Mouse (Mus musculus) heart, postnatal 14 days (tissue): Measurements from ENCODE around the gene Ppm1a. TPM values are rescaled to one million over a fixed set of nuclear protein-coding genes. Genes with fewer than 3 reads are reported as not detected.

Experiments used
- DNase-seq, 2 experiments: peaks; one replicate each; pipeline ENCODE4 v3.0.0; 2021 to 2022
- intact Hi-C: fragments of 180-260 bp; cut with DNase I; formaldehyde crosslinking; loops from one replicate; pipeline ENCODE4 v1.15.1; 2025
- long read RNA-seq, 2 experiments: library from polyadenylated mRNA; stranded (forward); transcript quantifications; one replicate each; pipeline ENCODE4 v2.0.0; 2021
- total RNA-seq, 2 experiments: library from RNA; stranded (reverse); gene quantifications; 2 replicates each; pipeline ENCODE4 v1.2.3; 2021

Ppm1a gene
- 100 to 1,000 TPM; 203 to 208 TPM for total RNA-seq
- long read RNA-seq, experiment 1, full-length matches to known transcripts: 149 of 174 reads
- long read RNA-seq, experiment 1, partial matches to known transcripts: 17 of 174 reads
- long read RNA-seq, experiment 1, other reads (novel, unspliced or antisense): 8 of 174 reads
- long read RNA-seq, experiment 2, full-length matches to known transcripts: 151 of 169 reads
- long read RNA-seq, experiment 2, partial matches to known transcripts: 15 of 169 reads
- long read RNA-seq, experiment 2, other reads (novel, unspliced or antisense): 3 of 169 reads

- no peak for DNase-seq
- intact Hi-C loops: loop anchor here (5.0 kb wide), 1 partner anchor 90 kb away; no protein-coding TSS in a partner anchor
Measured at GRCm38 (mm10) chr12:72757086-72757485, at the start of gene Ppm1a. Gene Ppm1a (plus strand): TSS chr12:72757455.

DNA sequence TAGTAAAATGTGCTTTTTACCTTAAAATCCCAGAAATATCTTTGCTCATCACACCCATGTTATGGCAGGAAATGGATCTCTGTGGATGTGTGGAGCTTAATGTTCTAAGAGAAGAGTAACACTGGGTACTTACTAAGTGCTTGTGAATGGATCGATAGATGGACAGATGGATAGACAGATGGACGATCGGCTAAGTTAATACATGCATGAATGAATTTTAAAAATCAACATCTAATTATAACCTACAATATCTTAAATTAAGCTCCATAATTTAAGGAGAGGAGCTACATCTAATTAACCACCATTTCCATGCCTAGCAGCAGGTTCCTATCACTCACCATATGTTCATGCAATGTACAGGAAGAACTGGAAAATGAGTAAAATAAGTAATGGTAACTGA, 47.3 kb upstream of the Ppm1a start:
- intact Hi-C loops: no loop called here
- no peak for DNase-seq

DNA sequence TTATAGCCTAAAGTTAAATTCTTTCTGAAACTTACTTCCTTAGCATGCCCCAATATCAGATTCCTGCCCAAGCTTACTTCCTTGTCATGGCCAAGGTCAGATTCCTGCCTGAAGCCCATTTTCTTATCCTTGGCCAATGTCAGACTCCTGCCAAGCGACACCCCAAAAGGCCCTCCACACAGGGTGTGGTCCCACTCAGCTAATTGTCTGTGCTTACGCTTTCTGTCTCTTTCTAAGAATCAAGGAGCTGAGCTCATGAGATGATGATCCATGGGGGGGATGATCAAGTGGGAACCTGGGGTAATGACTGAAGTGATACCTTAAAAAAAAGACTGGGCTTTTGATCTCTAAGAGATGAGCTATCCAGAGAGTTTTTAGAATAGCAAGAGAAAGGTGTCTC, 42.4 kb upstream of the Ppm1a start:
- DNase-seq: no peak
- intact Hi-C loops: no loop called here

- intact Hi-C loops: no loop called here
- no peak for DNase-seq
Measured at GRCm38 (mm10) chr12:72715846-72716245, 41.4 kb upstream of the Ppm1a start.

DNA sequence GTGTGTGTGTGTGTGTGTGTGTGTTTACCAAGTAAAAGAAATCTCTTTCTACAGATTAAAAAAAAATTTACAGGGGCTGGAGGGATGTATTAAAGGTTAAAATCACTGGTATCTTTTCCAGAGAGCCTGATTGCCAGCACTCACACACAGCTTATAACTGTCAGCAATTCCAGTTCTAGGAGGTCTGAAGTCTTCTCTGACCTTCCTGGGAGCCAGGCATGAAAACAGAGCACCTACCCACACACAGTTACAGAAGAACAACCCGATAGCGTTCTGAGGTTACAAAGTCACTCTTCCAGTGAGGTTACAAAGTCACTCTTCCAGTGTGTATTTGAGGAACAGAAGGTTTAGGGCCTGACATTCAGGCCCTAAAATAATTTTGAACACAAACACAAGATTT, 38.2 kb upstream of the Ppm1a start:
- intact Hi-C loops: no loop called here
- DNase-seq: peak in 1 of 2 experiments; percentile 3

DNA sequence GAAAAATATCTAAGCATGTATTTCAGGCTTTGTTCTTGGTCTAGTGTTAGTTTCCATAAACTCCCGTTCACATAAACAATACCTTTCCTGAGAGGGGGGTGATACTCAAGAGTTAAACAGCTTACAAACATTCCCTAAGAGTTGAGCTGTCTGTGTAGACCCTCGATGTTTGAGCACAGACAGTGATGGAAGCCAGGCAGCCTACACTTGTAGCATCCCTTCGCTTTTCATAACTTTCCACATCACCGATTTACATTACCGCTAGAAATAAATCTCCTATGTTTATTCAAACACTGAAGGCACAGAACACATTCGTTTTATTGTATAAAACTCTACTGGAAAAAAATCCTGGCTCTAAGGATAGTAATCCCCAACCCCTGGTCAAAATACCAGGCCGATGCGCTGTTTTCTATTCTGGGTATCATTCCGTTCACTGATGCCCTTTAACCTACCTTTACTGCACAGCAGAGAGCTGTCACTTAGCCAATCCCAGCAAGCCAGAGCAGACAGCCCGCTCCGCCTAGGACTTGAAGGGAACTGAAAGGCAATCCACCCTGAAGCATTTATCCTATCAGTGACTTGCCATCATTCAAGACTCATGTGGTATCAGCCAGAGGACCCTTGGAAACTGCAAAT, 37.7 kb upstream of the Ppm1a start:
- intact Hi-C loops: no loop called here
- peak; percentile 14 to 53 for DNase-seq

DNA sequence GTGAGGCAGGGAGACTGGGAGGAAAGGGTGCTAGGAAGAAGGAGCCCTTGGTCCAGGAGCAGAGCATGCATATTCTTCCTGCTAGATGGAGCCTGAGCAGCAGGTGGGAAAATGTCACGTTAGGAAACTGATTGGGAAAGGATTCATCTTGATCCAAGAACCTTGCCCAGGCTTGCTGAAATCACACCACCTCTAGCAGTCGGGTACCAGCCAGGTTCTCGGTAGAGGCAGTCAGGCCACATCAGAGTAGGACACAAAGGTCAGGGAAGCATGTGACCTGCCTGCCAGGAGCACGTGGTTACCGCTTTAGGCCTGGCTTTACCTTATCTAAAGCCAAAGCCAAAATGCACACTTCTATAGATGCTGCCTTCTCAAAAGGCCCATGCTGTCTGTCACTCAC, 35.5 kb upstream of the Ppm1a start:
- no peak for DNase-seq
- intact Hi-C loops: no loop called here

DNA sequence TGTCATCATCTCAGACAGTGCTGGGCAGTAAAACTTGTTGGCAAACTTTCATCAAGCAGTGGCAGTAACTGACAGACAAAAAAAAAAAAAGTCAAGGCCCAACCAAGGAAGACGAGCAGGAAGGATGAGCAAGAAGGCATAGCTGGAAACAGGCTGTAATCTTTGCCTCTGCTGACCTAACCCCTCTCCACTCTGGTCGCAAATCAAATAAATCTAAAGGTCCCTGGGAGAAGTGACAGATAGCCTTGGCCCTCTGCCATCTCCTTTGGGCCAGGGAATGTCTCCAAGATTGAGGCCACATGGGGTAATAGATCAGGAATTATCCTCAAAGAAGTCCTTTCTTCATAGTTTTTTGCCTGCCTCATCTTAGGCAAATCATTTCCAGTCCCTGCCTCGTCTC, 33.3 kb upstream of the Ppm1a start:
- intact Hi-C loops: no loop called here
- DNase-seq: peak in 1 of 2 experiments; percentile 11

GRCm38 (mm10) chr12:72727021-72727420, 30.2 kb upstream of the Ppm1a start:
- intact Hi-C loops: no loop called here
- DNase-seq: no peak

- intact Hi-C loops: no loop called here
- DNase-seq: no peak
Measured at GRCm38 (mm10) chr12:72727611-72728010, 29.6 kb upstream of the Ppm1a start.

- intact Hi-C loops: no loop called here
- no peak for DNase-seq
Measured at GRCm38 (mm10) chr12:72734112-72734511, 23.1 kb upstream of the Ppm1a start.

DNA sequence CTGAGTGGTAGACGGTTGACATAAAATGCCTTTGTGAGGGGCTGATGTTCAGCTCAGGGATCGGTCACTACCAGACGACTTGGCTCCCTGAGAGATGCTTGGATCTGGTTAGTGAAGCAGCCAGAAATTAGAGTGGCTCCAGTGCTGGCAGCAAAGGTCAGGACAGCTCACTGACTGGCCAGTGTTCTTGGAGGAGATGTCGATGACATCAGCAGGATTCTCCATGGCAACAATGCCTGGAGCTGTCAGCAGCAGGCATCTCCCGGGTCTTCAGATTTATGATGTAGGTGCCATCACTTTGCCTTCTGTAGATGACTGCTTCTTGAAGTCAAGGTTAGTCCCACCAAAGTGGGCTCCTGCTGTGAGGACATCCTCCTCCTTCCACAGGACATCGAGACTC, 16.1 kb upstream of the Ppm1a start:
- intact Hi-C loops: no loop called here
- no peak for DNase-seq

- intact Hi-C loops: no loop called here
Measured at GRCm38 (mm10) chr12:72744803-72745360, 12.4 kb upstream of the Ppm1a start.

GRCm38 (mm10) chr12:72745486-72745885, 11.8 kb upstream of the Ppm1a start:
- no peak for DNase-seq
- intact Hi-C loops: no loop called here

More at GRCm38 (mm10) chr12:72744803-72745360, 12.4 kb upstream of the Ppm1a start:
- DNase-seq: no peak

GRCm38 (mm10) chr12:72748341-72748740, 8.9 kb upstream of the Ppm1a start:
- DNase-seq: no peak
- intact Hi-C loops: no loop called here

DNA sequence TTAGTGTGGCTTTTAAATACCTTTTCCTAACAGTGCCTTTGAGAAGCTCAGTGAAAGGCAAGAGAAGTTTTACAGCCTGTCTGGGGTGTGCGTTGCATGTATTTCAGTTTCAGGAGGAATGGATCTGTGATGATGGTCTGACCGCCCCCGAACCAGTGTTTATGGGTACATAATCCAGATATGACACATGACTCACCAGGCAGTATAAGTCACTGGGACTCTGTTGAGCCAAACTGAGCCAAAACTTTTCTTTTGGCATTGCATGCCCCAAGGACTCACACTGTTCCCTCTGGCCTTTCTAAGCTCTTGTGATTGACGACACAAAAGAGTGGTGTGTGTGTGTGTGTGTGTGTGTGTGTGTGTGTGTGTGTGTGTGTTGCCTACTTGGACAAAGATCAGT, 8.4 kb upstream of the Ppm1a start:
- intact Hi-C loops: no loop called here
- no peak for DNase-seq

DNA sequence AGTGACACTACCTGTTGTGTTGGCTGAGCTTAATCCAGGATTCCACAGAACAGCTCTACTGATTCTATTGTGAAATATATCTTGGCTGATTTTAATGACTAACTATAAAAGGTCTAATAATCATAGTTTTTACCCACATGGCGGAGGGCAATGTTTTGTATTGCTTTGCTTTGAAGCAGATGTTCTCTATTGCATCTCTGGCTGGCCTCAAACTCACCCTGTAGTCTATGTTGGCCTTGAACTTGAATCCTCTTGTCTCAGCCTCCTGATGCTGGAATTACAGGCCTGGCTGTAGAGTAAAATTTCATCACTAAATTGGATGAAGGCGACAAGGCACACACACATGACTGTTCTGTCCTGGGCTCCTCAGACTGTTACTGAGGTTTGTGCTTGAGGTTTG, 7.8 kb upstream of the Ppm1a start:
- no peak for DNase-seq
- intact Hi-C loops: no loop called here

GRCm38 (mm10) chr12:72750016-72750415, 7.2 kb upstream of the Ppm1a start:
- intact Hi-C loops: no loop called here
- DNase-seq: no peak

GRCm38 (mm10) chr12:72750606-72751005, 6.6 kb upstream of the Ppm1a start:
- intact Hi-C loops: no loop called here
- peak in 1 of 2 experiments; percentile 22 for DNase-seq

- intact Hi-C loops: loop anchor here (5.0 kb wide), 1 partner anchor 90 kb away; no protein-coding TSS in a partner anchor
- no peak for DNase-seq
Measured at GRCm38 (mm10) chr12:72757596-72757995, 341 bp downstream of the Ppm1a start.

GRCm38 (mm10) chr12:72759956-72760355, 2.7 kb downstream of the Ppm1a start:
- intact Hi-C loops: loop anchor here (5.0 kb wide), 3 partner anchors 87 to 223 kb away; partner anchors contain the start of gene Pcnx4
- no peak for DNase-seq
